Mouse (Mus musculus) lung, postnatal 10 days (tissue): ENCODE measurements around the gene Map3k1.

Experiments
- DNase-seq: peaks from one replicate; pipeline ENCODE4 v3.0.0; 2021

Map3k1 gene

DNA sequence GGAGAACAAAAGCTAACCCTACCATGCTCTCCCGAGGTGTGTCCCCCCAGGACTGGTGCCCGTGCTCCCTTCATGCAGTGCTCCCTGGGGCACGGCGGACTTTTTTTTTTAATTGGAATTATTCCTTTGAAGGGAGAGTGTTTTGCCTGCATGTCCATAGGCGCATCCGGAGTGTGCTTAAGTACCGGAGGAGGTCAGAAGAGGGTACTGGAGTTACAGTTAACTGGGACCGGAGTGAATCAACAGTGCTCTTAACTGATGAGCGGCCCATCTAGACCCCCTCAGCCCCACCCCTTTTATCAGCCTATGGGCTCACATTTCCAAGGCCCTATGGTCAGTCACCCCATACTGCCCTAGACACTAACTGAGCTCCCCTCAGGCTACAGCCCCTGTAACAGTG lies 19.9 kb downstream of the Map3k1 start:
- DNase-seq = no peak

DNA sequence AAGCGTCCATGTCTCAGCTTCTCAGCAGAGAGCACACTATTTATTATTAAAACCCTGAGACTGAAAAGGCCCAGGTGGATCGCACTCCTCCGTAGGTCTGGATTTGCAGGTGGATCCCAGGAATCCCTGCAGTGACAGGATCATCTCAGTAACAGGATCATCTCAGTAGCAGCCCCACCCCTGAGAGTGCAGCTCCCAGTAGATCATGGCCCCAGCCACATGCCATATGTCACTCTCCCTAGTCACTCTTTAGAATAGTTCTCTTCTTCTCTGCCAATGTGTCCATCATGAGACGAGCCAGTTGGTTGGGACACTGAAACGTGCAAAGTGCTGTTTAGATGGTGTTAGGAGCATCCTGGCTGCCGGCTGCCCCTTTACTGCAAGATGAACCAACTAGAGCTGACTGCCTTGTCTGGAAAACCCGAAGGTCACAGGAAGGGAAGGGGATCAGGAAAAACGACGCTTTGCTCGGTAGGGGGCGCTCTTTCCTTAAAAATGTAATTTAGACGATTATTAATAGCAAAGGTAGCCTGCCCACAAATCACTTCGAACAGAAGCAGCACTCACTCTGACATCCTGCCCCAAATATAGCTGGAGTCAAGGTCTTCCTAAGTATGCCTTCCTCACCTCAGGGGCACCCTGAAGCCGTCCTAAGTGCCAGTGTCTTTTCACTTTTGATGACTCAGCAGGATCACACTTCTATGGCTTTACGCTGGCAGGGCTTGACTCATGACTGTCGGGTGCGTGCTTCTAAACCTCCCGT lies 20.8 kb downstream of the Map3k1 start:
- DNase-seq = peak; percentile 90

DNA sequence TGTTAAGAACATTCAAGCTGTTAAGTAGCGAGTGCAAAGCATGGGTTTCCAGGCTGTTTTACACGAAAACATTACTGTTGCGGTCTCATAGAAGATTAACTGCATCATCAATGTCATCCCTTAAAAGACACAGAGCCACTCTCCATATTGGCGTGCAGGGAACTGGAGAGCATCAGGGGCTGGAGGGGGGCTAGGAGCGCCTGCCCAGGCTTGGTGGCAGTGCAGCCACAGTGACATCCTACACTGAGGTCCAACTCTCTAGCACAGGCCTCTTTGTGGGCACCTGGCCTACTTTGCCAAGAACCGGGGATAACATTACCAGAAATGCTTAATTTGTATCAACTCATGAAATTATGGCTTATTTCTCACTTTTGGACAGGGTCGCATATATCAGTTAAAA lies 22.2 kb downstream of the Map3k1 start:
- no peak for DNase-seq

DNA sequence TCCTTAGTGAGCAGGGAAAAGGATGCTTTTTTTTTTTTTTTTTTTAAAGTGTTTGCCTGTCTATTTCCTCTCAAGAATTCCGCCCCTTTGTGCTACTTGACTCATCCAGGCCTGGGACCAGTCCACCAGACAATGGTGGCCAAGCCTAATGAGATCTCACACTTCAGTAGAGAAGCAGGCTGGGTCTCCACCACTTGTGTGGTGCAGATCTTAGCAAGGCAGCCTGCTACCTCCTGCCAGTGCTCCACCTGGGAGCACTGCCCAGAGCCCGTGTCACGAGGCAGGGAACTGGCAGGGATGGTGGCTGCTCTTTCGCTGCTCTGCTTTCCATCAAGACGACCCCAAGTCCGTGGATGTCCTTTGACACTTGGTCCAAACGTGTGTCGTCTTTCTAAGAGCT lies 25.3 kb downstream of the Map3k1 start:
- no peak for DNase-seq

GRCm38 (mm10) chr13:111779471-111779870 lies 29.3 kb downstream of the Map3k1 start:
- DNase-seq = no peak

- DNase-seq = no peak
Observed at GRCm38 (mm10) chr13:111778606-111779005, 30.2 kb downstream of the Map3k1 start.

DNA sequence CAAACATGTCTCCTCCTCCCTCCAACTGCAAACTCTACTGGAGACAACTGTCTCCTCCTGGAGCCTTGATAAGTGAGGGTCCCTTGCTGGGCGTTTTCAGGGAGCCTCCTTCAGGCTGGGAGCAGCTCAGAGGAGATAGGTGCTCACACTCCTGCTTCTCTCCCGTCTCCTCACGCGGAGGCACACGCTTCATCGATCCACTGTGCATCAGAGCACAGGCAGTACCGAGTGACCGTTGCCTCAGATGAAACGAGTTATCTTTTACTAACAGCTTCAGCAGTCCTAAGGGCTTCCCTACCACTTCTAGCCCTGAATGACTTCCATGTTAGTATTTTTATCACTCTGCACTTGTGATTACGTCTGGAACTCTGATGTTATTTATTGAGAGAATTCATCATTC lies 30.9 kb downstream of the Map3k1 start:
- no peak for DNase-seq

GRCm38 (mm10) chr13:111777179-111777578 lies 31.6 kb downstream of the Map3k1 start:
- no peak for DNase-seq

DNA sequence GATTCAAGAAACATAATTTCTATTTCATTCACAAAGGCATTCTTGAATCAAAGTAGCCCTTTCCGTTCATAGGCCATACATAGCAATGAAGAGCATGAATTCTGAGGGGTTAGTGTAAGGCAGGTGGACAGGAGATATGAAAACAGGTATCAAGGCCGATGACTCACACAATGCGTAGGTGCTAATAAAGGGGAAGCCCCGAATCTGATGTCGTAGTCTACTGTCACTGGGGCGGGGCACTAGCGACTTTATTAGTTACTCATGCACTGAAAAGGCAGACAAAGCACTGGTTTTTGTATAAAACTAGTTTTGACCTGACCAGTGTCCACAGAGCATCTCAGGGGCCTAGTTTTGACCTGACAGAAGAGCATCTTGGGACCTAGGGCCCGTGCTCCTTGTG lies 36.7 kb downstream of the Map3k1 start:
- DNase-seq = no peak

GRCm38 (mm10) chr13:111771232-111771631 lies 37.6 kb downstream of the Map3k1 start:
- peak; percentile 74 for DNase-seq

DNA sequence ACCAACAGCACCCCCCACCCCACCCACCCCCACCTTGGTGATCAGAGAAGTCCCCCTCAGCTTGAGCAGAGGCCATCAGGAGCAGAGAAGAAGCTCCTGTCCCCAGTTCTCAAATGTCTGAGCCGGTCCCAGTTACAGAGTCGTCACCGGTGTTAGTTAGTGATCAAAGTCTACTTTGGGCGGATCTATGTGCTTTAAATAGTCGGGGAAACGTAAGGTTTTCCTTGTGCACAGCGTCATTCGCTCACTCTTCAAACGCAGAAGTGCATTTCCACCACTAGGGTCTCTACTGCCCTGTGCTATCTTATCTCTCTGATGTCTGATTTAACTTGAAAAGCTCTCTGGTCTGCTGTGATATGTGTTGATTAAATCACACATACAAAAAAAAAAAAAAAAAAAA lies 38.0 kb downstream of the Map3k1 start:
- no peak for DNase-seq

GRCm38 (mm10) chr13:111762526-111762925 lies 46.3 kb downstream of the Map3k1 start:
- DNase-seq = no peak

DNA sequence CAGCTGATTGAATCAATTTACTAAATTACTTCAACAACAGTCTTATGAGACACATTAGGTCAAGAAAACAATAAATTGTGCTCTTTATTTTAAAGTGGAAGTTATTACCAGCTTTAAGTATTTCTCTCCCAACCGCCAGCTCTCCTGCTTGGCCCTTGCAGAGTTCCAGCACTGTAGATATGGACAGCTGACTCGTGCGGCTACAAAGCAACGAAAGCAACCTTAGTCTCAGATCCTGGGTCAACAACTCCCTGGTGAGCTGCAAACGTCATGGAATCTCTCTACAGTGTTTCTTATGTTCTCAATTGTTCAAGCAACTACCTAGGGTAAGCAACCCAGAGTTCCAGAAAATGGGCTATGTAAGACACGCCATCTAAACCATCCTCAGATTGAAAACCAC lies 51.8 kb downstream of the Map3k1 start:
- DNase-seq = no peak

DNA sequence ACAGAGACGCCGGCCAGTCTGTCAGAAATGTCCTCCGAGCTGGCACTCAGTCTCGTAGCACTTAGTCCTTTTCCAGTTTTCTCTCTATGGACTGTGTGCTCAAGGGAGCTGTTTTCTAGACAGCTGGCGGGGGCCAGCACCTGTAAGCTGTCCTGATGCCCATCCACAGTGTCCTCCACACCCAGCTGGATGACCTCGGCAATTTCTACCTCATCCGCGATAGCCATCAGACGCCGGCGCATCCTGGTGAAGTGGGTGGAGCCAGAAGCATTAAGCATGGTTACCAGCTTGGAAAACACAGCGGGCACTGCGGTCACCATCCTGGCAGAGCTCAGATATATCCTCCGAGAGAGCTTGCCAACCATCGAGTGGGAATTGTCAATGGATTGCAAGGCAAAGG lies 52.9 kb downstream of the Map3k1 start:
- DNase-seq = no peak

DNA sequence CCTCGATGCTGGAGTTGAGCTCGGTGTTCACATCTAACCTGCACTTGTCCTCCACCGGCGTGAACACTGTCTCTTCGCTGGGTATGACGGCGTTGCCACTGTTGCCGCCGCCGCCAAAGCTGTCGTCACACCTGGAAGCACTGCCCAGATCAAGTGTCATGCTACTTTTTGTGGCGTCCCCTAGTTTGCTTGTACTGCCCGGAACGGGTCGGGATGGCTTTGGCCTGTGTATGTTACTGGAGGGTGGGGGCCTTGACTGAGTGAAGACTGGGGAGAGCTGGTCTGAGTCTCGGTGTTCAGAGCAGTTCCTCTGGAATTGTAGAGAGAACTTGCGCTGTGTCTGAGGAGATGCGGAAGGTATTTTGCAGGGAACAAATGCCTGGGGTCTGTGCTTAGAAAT lies 53.4 kb downstream of the Map3k1 start:
- DNase-seq = no peak

GRCm38 (mm10) chr13:111753321-111753720 lies 55.5 kb downstream of the Map3k1 start:
- DNase-seq = peak; percentile 13

DNA sequence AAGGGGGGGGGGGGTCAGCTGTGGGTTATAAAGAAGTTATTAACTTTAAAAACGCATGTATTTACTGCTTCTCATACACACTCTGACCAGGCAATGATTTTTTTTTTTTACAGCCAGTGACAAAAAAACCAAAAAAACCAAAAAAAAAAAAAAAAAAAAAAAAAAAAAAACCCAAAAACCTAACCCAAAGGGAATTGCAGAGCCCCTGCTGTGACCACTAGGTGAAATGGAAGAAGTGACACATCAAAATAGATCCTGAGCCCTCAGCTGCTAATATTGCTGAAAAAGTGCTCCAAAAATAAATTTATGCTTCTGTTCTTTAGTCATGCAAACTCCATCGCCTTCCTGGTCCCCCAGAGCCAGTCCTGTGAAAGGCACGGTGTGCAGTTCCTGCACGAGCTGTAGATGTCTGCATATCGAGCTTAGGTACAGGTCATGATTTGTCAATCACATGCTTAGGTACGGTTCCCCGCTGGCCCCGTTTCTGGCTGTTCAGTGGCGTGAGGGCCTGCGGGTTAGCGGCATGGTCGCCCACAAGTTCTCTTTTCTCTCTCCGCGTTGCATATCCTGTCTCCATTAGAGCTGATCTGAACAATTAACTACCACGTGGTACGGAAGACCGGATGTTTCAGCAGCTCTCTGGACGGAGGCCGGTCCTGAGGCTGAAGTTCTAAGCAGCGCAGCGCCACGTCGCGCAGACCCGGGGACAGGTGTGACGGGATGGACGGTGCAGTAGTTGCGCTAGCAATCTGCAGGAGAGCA lies 60.3 kb downstream of the Map3k1 start:
- no peak for DNase-seq

- DNase-seq = no peak
Observed at GRCm38 (mm10) chr13:111746831-111747230, 62.0 kb downstream of the Map3k1 start.

DNA sequence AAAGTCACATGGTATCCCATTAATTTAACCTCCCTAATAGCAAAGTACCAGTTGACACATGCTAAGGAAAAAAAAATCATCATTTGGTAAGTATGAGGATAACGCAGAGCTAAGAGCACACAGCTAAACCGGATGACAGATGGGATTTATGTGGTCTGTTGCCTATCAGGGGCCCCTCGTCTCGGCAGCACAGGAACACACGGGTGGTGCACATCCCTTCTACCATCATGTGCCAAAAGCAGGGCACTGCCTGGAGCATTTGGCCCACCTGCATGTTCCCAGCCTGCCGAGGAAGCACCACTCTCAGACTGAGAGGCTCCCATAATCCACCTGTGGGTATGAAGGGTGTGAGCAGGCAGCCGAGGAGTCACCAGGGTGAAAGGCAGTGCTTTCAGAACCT lies 63.6 kb downstream of the Map3k1 start:
- DNase-seq = no peak

- no peak for DNase-seq
Observed at GRCm38 (mm10) chr13:111744233-111745000, 64.4 kb downstream of the Map3k1 start.

DNA sequence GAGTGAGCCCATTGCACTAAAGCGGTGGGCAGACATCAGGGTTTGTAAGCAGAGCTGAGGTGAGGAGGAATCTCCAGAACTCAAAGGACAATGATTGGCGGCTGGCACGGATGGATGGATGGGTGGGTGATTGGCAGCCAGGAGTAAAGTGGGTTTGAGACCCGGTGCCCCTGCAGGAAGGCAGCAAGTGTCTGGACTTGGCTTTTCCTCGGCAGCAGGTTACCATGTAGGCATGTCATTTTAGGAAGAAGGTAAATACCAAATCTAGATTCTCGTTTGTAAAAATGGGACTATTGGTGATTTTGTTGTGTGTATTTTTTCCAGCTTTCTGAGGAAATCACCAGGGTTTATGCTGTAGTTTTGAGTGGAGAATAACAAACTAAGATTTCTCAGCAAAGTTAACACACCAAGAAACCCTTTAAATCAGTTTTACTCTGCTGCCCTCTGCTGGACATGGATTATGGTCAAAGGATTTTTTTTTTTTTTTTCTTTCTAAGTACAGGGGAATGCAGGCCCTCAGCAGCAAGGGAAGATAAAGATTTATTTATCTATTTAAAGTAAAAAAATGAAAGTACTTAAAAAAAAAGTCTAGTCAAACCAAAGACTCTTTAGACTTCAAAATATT lies 66.7 kb downstream of the Map3k1 start:
- peak; percentile 81 for DNase-seq

DNA sequence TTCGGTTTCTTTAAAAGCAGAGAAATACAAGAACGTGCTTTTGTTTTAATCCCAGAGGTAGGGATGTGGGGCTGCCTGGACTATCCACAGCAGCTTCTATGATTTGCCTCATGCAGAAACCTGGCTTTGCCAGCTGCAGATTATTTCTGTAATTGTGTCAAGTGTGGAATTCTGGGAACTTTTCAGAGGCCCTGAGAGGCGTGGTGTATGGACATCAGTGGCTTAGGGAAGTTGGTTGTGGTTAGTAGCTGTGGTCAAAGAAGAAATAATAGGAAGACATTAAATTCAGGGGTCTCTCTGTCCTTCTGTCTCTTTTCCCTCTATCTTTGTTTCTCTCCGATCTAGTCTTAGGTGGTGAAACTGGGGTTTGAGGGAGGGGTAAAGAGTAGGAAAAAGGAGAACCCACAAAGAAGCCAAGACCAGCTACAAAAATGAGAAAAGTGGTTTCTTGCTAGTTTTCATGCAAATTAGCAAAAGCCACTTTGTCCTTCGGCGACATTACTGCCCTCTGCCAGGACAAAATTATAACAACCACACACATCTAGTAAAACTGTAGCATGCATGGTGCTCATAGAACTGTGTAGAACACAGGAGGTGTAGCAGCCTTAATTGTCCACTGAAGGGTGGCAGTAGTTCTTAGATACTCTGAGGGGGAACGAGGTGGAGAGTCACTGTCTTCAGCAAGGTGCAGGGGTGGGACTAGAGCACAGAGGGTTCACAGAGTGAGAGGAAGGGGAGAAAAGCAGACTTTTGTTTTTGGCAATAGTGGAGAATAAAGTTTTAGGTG lies 67.4 kb downstream of the Map3k1 start:
- DNase-seq = no peak
